Mouse (Mus musculus): ENCODE results near the gene Csad. TPM values are rescaled to one million over a fixed set of nuclear protein-coding genes. Genes with fewer than 3 reads are reported as not detected.
A peak's percentile ranks its signal among the peaks of the same experiment; 100 is the strongest.

Gene Csad
- total RNA-seq, 1 experiment = 47.3 TPM

DNA sequence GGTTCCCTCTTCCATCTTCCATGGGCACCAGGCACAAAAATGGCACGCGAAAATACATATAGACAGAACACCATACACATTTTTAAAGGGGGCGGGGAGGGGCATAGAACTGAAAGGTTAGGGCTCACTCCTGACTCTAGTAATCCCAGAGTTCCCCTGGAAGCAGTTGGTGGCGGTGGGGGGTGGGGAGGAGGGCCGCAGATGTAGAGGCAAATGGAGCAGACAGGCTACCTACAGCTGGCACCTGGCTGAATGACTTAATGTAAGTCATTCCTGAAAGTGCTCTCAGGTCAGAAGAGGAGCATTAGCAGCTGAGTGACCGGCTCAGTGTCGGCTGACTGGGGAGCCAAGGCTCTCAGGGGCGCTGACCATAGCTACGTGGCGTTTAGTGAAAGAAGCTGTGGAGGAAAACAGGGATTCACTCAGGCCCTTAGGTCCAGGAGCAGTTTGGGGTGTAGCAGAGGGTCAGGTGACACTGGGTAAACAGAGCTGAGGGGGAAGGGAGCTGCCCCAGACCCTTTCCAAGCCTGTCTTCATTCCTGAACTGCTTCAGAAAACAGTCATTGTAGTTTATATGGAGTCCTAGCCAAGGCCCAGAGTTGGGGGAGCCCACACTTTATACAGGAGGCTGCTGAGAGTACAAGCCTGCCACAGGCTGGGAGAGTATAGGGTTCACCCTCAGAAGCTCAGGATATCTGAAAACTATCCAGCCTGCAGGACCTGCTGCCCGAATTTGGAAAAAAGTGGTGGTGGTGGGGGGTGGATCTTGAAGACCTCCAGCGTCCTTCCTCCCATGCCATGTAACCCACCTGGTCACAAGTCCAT lies 38.1 kb upstream of the Csad start:
- Histone ChIP-seq H3K4me1 (ENCODE audit: control insufficient read depth in 2 of 2, insufficient read depth in 2 of 2, low read length in 2 of 2, poor library complexity in 1 of 2) (peaks cover 13 to 20% of the 10 kb centered on the region in 2 experiments; a peak in 2 of 4 replicates), H3K4me3 (ENCODE audit: insufficient read depth in 1 of 2, low read depth in 1 of 2, low read length in 2 of 2, poor library complexity in 1 of 2, severe bottlenecking in 1 of 2) (peak overlapping the region; percentile 14 to 93)
- TF ChIP-seq HCFC1 (IDR thresholded peaks at IDR 0.05; ENCODE audit: borderline replicate concordance, insufficient read depth, low read length) = no peak
- no peak for TF ChIP-seq CHD2 (IDR thresholded peaks at IDR 0.05; ENCODE audit: low read depth, low read length)
- no peak for TF ChIP-seq MAFK (IDR thresholded peaks at IDR 0.05; ENCODE audit: insufficient read depth, low read depth, low read length)
- no peak for TF ChIP-seq ZC3H11A (IDR thresholded peaks at IDR 0.05; ENCODE audit: borderline replicate concordance, low read depth, low read length)
- TF ChIP-seq ZNF384 (IDR thresholded peaks at IDR 0.05; ENCODE audit: low read depth, low read length) = no peak

DNA sequence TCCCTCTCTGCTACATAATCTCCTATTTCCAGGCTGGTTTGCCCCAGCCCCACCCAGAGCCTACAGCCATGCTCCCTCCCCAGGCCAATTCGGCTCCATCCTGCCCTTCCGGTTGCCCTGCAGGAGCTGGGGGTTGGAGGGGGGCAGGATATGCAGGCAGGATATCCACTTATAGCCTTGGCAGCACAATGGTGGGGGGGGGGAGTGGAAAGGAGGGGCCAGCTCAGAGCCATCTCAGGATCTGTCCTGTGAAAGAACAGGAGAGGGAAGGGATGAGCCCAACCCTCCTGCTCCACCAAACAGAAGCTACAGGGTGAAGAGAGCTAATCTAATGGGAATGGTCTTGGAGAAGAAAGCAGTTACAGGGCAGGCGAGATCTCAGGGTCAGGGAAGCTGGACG lies 36.1 kb upstream of the Csad start:
- H3K9ac ChIP-seq (ENCODE audit: insufficient read depth, low read depth, low read length, poor library complexity, severe bottlenecking) = peak overlapping the region; percentile 65; the same call in 1 of the 2 replicates

More for the DNA sequence above, 38.1 kb upstream of the Csad start:
- peak overlapping the region; percentile 77 for H3K9ac ChIP-seq (ENCODE audit: insufficient read depth, low read depth, low read length, poor library complexity, severe bottlenecking)
- H3K9me3 ChIP-seq (ENCODE audit: control insufficient read depth, insufficient read depth, low read depth, low read length) = no peaks in the 10 kb centered on the region
- no peak for DNase-seq (ENCODE audit: low read depth, low spot score)
- peak overlapping the region; percentile 98 for H3K27ac ChIP-seq (ENCODE audit: insufficient read depth, low read depth, low read length, poor library complexity, severe bottlenecking)
- in situ Hi-C loops (cut with MboI; ENCODE audit: low sequenced_read_pairs in 2 of 2, unreplicated experiment in 2 of 2) = no loop called here
- peaks cover 33% of the 10 kb centered on the region for H3K36me3 ChIP-seq (ENCODE audit: control insufficient read depth, insufficient read depth, low read length, poor library complexity, severe bottlenecking)

DNA sequence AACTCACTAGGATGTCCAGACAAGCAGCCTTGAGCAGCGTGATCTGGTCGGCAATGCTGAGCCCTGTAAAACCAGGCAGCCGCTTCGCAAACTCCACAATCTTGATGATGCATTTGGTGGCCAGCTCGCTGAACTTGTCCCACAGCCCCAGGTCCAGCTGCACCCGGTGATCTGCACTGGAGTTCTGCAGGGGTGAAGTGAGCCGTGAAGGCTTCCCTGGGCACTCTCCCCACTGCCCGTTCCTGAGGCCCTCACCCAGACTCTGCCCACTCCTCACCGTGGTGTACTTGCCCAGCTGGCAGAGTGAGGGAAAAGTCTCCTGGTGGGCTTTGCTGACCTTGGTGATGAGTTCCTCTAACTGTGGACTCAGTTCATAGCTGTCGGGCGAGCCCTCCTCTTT lies 35.3 kb upstream of the Csad start:
- peak overlapping the region; percentile 98; the same call in 1 of the 2 replicates for H3K27ac ChIP-seq (ENCODE audit: insufficient read depth, low read depth, low read length, poor library complexity, severe bottlenecking)
- no peaks in the 10 kb centered on the region for H3K9me3 ChIP-seq (ENCODE audit: control insufficient read depth, insufficient read depth, low read depth, low read length)
- H3K4me3 ChIP-seq (ENCODE audit: insufficient read depth in 1 of 2, low read depth in 1 of 2, low read length in 2 of 2, poor library complexity in 1 of 2, severe bottlenecking in 1 of 2) = peak overlapping the region in 1 of 2 experiments; percentile 58; a peak in 2 of 4 replicates
- no peak for DNase-seq (ENCODE audit: low read depth, low spot score)
- TF ChIP-seq CHD2 (IDR thresholded peaks at IDR 0.05; ENCODE audit: low read depth, low read length) (no peak), ZC3H11A (IDR thresholded peaks at IDR 0.05; ENCODE audit: borderline replicate concordance, low read depth, low read length) (no peak), HCFC1 (IDR thresholded peaks at IDR 0.05; ENCODE audit: borderline replicate concordance, insufficient read depth, low read length) (no peak)
- H3K4me1 ChIP-seq (ENCODE audit: control insufficient read depth in 2 of 2, insufficient read depth in 2 of 2, low read length in 2 of 2, poor library complexity in 1 of 2) = peaks cover 14 to 25% of the 10 kb centered on the region in 2 experiments
- in situ Hi-C loops (cut with MboI; ENCODE audit: low sequenced_read_pairs in 2 of 2, unreplicated experiment in 2 of 2) = no loop called here
- peak overlapping the region; percentile 60; the same call in 1 of the 2 replicates for H3K9ac ChIP-seq (ENCODE audit: insufficient read depth, low read depth, low read length, poor library complexity, severe bottlenecking)
- peaks cover 45% of the 10 kb centered on the region for H3K36me3 ChIP-seq (ENCODE audit: control insufficient read depth, insufficient read depth, low read length, poor library complexity, severe bottlenecking)

More for the DNA sequence above, 36.1 kb upstream of the Csad start:
- TF ChIP-seq ZC3H11A (IDR thresholded peaks at IDR 0.05; ENCODE audit: borderline replicate concordance, low read depth, low read length) (no peak), CHD2 (IDR thresholded peaks at IDR 0.05; ENCODE audit: low read depth, low read length) (no peak), ZNF384 (IDR thresholded peaks at IDR 0.05; ENCODE audit: low read depth, low read length) (no peak), HCFC1 (IDR thresholded peaks at IDR 0.05; ENCODE audit: borderline replicate concordance, insufficient read depth, low read length) (no peak), MAFK (IDR thresholded peaks at IDR 0.05; ENCODE audit: insufficient read depth, low read depth, low read length) (no peak)
- Histone ChIP-seq H3K4me1 (ENCODE audit: control insufficient read depth in 2 of 2, insufficient read depth in 2 of 2, low read length in 2 of 2, poor library complexity in 1 of 2) (peaks cover 13 to 22% of the 10 kb centered on the region in 2 experiments; a peak in 2 of 4 replicates), H3K4me3 (ENCODE audit: insufficient read depth in 1 of 2, low read depth in 1 of 2, low read length in 2 of 2, poor library complexity in 1 of 2, severe bottlenecking in 1 of 2) (peak overlapping the region in 1 of 2 experiments; percentile 93; a peak in 2 of 4 replicates), H3K27ac (ENCODE audit: insufficient read depth, low read depth, low read length, poor library complexity, severe bottlenecking) (peak overlapping the region; percentile 98; the same call in 1 of the 2 replicates), H3K36me3 (ENCODE audit: control insufficient read depth, insufficient read depth, low read length, poor library complexity, severe bottlenecking) (peaks cover 45% of the 10 kb centered on the region), H3K9me3 (ENCODE audit: control insufficient read depth, insufficient read depth, low read depth, low read length) (no peaks in the 10 kb centered on the region)
- no peak for DNase-seq (ENCODE audit: low read depth, low spot score)
- in situ Hi-C loops (cut with MboI; ENCODE audit: low sequenced_read_pairs in 2 of 2, unreplicated experiment in 2 of 2) = no loop called here

DNA sequence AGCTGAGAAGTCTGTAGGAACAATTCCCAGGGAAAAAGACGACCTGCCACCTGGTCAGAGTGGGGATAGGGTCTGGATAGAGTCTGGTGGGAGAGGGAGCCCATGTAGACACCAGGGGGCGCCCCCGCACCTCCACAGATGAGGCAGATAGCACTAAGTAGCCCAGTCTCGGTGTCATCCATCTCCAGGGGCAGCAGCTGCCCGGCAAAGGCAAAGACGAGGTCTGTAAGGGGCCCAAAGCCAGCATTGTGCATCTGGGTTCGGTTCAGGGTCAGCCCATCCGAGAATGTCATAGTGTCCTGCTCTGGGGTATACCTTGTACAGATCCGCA lies 34.7 kb upstream of the Csad start:
- TF ChIP-seq HCFC1 (IDR thresholded peaks at IDR 0.05; ENCODE audit: borderline replicate concordance, insufficient read depth, low read length) = no peak
- TF ChIP-seq ZC3H11A (IDR thresholded peaks at IDR 0.05; ENCODE audit: borderline replicate concordance, low read depth, low read length) = peak; percentile 75; the same call in 1 of the 2 replicates
- TF ChIP-seq CHD2 (IDR thresholded peaks at IDR 0.05; ENCODE audit: low read depth, low read length) = no peak
- no peak for TF ChIP-seq MAFK (IDR thresholded peaks at IDR 0.05; ENCODE audit: insufficient read depth, low read depth, low read length)
- TF ChIP-seq ZNF384 (IDR thresholded peaks at IDR 0.05; ENCODE audit: low read depth, low read length) = no peak
- Histone ChIP-seq H3K9ac (ENCODE audit: insufficient read depth, low read depth, low read length, poor library complexity, severe bottlenecking) (peak overlapping the region; percentile 60; the same call in 1 of the 2 replicates), H3K27ac (ENCODE audit: insufficient read depth, low read depth, low read length, poor library complexity, severe bottlenecking) (peak overlapping the region; percentile 98; the same call in 1 of the 2 replicates), H3K9me3 (ENCODE audit: control insufficient read depth, insufficient read depth, low read depth, low read length) (no peaks in the 10 kb centered on the region), H3K4me3 (ENCODE audit: insufficient read depth in 1 of 2, low read depth in 1 of 2, low read length in 2 of 2, poor library complexity in 1 of 2, severe bottlenecking in 1 of 2) (peak overlapping the region in 1 of 2 experiments; percentile 58; a peak in 2 of 4 replicates), H3K4me1 (ENCODE audit: control insufficient read depth in 2 of 2, insufficient read depth in 2 of 2, low read length in 2 of 2, poor library complexity in 1 of 2) (peaks cover 16 to 31% of the 10 kb centered on the region in 2 experiments), H3K36me3 (ENCODE audit: control insufficient read depth, insufficient read depth, low read length, poor library complexity, severe bottlenecking) (peaks cover 49% of the 10 kb centered on the region)
- in situ Hi-C loops (cut with MboI; ENCODE audit: low sequenced_read_pairs in 2 of 2, unreplicated experiment in 2 of 2) = no loop called here
- no peak for DNase-seq (ENCODE audit: low read depth, low spot score)

Data from ES-E14 (cell line).